Mouse (Mus musculus): ENCODE measurements around the gene Chka.

Chka gene

DNA sequence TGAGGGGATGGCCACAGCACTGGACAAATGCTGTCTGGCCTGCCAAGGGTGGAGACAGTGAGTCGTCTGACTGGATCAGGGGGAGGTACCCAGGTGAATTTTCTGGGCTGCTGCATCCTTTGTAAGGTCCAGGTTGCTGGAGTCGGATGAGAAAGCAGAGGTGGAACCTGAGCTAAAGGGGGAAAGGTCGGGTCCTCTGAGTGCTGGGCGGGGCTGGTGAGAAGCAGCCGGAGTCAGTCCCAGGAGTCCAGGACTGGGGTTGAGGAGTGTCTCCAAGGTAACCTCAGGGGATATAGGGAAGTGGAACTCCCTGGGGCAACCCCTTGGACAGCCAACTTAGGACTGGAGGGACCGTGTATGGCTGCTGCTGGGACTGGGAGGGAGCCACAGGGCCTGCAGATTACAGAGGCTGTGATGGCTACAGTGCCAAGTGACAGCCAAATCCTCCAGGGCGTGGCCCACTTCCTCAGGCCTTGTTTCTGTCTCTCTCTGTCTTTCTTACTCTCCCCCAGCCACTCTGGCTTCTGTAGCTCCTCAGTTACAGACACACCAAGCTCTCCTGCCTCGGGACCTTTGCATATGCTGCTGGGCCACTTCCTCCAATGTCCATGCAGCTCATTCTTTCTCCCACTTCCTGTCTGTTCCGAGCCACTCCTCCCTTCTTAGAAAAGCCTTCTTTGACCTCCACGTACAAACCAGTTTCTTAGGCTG lies 71.2 kb downstream of the Chka start:
- DNase-seq = peak; percentile 59 to 60

DNA sequence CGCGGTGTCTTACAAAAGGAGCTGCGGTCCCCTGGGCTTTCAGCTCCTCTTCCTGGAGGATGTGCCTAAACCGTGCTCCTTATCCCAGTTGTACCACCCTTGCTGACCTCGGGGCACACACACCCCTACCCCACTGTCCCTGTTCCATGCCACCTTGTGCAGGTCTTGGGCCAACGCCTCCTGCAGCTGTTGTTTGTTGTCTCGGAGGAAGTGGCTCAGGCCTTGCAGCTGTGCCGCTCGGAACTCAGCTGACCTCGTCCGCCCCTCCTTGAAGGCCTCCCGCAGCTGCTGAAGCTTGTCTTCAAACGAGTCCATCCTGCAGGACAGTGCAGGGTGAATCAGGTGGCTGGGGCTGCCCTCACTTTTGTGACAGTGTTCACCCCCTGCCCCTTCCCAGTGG lies 72.0 kb downstream of the Chka start:
- DNase-seq = peak; percentile 58 to 62

DNA sequence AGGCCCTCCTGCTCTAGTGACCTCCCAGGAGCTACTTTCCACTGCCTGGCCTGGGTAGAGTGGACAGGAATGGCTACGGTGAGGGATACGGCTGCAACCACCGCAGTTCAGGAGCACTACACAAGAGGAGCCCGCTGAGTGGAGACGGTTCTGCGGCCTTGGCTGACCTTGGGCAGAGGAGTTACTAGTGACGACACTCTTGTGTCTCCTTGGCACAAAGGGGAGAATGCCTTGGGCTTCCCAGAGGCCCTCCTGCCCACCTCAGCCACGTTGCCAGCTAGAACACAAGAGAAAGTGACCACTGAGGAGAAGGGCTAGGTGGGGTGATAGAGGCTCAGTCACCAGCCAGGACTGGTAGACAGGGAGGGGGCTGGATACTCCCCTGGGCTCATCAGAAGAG lies 72.6 kb downstream of the Chka start:
- no peak for DNase-seq

DNA sequence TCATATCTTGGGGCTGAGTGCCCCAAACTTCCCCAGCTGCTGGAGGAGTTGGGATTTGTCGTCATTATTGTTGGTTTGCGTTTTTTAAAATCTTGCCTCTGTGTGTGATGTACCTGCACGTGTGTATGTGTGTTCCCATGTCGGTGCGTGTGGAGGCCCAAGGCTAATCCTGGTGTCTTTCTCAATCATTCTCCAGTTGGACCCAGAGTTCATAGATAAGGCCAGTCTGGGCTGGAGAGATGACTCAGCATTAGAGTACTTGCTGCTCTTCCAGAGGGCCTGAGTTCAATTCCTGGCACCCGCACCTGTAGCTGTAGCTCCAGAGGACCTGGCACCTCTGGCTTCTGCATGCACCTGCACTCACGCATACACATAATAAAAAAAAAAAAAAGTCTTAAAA lies 73.3 kb downstream of the Chka start:
- DNase-seq = no peak

DNA sequence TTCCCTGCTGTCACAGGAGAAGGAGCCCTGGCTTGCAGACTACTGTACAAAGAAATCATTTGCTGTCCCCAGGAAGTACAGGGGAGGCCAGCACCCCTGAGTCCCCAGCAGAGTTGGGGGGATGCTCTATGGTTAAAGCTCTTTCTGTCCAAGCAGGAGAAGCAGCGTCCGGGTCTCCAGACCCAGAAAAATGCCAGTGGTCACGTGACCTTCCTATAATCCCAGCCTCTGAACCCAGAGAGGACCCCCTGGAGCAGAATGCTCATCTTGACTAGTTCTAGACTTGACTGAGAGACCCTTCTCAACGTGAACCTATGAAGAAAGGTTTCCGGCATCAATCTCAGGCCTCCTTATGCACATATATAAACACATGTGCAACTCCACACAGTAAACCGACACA lies 74.3 kb downstream of the Chka start:
- no peak for DNase-seq

DNA sequence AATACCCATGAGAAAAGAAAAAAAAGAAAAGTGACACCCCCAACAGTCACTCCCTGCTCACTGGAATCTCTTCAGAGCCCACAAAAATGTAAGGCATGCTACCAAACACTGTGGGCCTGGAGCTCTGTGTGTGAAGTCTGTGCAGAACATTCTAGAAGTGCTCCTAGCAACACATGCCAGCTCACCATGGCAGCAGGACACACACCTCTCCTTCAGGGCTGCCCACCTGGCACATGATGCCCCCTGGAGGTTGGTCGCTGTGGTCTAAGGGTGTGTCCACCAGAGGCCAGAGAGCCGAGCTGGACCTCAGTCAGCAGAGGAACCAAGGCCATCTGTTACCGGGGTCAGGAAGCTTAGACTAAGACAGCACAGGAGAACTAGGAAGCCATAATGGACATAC lies 74.7 kb downstream of the Chka start:
- no peak for DNase-seq

DNA sequence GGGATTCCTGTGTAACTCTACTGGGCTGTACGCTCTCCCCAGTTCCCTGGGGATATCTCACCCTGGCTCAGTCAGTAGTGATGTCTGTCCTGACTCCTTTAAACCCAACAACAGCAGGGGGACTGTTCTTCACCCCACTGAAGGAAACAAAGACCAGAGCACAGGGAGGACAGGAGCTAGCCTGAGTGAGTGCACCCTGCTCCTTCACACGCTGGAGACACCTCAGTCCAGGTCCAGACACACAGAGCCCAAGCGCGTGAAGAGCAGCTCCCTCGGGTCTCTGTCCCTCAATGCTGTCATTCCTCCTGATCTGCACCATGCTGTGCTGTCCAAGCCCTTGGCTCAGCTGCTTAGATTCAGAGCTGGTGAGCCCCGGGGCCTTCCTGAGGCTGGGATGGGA lies 75.1 kb downstream of the Chka start:
- no peak for DNase-seq

DNA sequence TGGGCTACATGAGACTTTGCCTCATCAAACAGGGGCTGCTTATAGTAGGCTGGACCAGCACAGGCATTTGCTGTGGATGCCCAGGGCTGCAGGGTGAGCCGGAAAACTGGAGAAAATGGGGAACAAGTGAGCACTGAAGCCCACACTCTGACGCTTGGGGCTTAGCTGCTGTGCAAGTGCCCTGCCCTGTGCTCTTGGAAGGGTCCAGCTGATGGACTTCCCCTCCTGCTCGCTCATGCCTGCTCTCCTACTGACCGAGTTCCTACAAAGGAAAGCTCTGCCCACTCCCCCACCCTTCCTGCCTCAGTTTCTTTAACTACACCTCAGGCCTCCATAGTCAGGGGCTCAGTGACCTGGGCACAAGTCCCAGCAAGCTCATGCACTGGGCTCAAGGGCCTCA lies 76.4 kb downstream of the Chka start:
- no peak for DNase-seq

DNA sequence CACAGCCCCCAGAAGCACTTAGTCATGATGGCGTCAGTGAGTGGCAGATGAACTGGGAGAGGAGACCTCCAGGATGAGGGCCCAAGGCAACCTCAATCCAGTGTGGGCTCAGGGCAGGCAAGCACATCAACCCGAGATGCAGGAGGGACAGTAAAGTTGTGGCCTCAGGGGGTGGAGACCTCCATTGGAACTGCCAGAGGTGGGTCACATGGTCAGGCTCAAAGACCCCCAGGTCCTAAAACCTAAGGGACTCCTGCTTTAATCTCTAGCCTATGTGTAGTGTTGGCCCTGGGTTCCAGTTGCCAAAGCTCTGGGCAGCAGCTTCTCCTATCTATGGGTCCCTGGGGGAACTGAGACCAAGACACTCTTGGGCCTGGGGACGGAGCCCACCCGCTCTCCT lies 77.2 kb downstream of the Chka start:
- DNase-seq = no peak

DNA sequence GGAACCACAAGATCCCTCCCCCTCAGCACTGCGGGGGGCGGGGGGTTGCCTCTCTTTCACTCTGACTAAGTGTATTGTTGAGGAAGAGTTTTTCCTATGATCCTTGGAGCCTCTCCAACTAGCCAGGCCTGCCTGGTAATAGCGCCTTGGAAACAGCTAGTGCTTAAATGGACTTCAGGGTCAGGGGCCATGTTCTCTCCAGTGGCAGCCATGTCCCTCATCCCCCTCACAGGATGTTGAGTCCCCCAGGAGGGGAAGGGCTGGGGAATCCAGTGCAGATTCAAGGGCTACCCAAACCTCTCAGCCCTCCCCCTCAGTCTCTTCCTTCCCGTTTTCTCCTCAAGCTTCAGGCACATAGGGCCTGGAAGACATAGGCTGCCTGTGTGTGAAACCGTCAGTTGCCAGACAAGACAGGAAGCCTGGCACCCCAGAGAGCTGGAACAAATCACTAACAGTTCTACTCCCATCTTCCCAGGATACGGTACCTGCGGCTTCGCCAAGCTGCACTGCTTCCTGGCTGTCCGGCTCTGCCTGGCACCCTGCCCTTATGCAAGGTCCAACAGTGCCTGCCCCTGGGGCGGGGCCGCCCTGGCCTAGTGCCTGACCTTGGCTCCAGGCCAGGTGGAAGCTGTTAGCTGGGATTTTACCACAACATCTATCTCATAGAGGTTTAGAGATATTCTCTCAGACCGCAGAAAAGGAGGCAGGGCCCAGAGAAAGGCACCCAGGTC lies 77.8 kb downstream of the Chka start, which contains the start of gene Aldh3b1:
TSS of gene Aldh3b1 (minus strand) at position 598 of the 731 bp plus-strand sequence.
- DNase-seq = peak in 1 of 2 experiments; percentile 21

DNA sequence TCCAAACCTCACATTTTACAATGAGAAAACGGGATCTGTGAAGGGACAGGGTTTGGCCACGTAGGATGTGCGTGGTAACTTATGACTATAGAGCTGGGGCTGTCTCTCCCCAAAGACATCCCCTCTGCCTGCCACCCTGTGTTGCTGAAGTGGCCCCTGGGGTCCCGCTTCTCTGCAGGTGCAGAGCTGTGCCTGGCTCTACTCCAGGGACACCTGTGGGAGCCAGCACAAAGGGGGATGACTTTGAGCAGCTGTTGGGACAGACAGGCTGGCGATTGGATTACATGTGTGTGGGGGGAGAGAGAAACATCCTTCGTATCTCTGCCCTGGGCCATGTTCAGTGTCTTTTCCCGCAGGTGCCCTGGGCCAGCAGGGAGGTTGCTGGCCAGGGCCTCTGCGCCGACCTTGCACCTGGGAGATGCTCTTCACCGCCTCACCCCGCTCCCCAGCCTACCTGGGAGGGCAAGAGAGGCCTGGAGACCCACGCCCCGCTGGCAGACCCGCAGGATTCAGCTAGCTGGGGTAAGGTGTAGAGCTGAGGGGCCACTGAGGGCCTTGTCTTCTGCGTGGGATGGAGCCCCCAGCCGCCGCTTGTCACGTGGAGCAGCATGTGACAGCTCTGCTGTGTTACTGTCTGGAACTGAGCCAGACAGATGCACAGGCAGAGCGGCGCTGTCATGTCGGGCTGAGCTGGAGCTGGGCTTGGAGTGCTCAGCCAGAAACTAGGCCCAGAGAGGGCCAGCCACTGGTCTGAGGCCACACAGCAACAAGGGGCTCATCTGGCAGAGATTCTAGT lies 78.9 kb downstream of the Chka start:
- peak; percentile 44 to 47 for DNase-seq

DNA sequence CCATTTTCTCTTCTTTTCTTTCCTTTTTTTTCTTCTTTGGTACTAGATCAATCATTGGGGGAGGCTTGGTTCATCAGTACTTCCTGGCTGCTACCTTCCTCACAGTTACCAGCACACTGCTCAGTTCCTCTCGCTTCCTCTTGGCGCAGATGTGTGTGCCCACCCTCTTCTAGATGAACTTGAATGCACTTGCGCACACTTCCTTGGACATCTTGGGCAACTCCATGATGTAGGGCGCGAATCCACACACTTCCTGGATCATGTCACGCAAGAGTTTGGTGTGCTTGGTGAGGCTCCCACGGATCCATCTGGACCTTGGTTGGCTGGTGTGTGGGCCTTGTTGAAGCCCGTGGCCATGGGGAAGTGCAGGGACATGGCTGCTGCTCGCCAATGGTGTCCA lies 80.1 kb downstream of the Chka start:
- peak; percentile 35 to 50 for DNase-seq

DNA sequence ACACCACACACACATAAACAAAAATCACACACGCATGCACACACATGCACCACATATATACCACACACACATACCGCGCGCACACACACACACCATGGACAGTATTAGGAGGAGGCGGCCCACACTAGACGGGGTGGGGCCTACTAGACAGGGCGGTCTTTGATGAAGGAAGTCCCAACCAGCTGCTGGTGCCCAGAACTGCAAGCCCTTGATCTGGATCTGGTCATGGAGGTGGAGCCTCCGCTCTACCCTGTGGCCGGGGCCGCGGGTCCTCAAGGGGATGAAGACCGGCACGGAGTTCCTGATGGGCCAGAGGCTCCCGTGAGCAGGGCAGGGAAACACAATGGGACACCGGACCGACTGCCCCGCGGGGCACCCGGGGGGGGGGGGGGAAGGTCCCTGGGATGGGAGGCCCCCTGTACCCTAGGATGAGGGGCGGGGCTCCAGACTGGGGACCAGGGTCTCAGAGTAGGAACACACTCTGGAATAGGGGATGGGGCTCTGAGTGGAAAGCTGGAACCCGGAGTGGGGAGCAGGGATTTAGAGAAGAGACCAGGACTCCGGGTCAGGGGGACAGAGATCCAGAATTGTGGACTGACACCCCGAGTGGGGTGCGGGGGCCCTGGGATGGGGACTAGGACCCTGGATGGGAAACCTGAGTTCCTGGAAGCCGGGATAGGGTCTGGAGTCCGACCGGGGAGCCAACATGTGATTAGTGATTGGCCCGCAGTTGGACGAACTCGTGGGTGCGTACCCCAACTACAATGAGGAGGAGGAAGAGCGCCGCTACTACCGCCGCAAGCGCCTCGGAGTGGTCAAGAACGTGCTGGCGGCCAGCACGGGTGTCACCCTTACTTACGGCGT lies 83.7 kb downstream of the Chka start, which contains the start of gene Unc93b1:
TSS of gene Unc93b1 (plus strand) at position 155 of the 864 bp plus-strand sequence.
- peak; percentile 83 to 86 for DNase-seq

DNA sequence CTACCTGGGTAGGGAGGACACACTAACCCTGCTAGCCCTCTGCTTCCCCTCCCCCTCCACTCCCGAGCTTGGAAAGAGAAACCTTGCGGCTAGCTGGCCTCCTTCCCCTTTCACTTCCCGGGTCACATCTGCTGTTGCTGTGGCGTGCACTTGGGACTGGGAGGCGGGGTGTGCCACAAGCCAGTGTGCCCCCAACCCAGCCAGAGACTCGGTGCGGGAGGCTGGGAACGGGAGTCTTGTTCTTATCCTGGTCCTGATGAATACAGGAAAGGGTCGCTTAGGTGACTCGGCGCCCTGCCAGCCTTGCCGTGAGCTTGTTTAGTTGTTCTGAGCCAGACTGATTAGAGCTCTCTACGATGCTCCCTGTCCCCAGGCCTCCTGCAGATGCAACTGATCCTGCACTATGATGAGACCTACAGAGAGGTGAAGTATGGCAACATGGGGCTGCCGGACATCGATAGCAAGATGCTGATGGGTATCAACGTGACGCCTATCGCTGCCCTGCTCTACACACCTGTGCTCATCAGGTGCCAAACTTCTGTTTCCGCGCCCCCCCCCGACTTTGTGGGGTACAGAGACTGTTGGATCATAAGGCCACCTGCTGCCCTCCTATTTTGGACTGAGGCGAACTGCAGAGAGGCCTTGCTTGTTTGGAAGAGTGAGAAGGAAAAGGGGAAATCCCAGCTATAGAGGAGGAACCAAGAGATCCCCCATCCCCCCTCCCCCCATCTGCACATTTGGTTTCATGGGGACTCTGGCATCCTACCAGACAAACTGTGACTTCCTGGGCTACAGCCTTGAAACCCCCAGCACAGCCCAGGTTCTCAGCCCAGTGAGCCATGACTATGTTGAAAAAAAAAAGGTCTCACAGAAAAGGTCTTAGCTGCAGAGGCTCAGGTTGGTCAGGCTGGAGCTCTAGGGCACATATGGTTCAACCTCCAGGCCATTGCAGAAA lies 84.6 kb downstream of the Chka start:
- peak; percentile 80 to 84 for DNase-seq

DNA sequence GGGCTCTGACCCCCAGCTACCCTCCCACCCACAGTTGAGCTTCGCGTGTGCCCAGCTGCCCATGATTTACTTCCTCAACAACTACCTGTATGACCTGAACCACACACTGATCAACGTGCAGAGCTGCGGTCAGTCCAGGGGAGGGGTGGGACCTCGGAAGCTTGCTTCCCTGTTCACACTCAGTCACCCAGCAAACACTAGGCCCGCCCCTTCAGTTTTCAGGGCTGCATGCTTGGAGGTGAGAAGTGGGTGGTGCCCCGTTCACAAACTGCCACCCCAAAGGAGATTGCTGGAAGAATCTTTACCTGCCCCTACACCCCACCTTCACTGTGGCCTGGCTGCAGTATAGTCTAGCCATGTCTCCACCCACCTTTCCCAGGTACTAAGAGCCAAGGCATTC lies 90.7 kb downstream of the Chka start:
- DNase-seq = peak in 1 of 2 experiments; percentile 18

DNA sequence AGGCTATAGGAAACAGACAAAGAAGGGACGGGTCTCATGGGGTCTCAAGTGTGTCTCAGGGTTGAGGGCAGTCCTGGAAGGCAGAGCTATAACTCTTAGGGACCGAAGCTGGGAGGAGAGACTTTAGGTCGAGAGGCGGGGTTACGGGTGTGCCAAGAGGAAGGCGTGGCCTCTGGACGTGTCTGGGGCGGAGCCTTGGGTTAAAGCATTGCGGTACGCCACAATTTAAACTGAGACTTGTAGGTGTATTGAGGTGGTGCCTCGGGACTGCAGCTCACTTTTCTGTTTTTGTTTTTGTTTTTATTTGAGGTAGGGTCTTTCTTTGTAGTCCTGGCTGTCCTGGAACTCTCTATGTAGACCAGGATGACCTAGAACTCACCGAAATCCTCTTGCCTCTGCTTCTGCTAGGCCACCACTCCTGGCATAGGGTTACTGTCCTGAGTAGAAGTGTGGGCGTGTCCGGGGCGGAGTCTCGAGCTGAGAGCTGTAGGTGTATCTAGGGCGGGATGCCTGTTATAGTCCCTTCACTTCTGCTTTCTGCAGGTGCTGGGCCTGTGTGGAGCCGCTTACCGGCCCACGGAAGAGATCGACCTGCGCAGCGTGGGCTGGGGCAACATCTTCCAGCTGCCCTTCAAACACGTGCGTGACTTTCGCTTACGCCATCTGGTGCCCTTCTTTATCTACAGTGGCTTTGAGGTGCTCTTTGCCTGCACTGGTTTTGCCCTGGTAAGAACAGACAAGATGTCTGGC lies 91.6 kb downstream of the Chka start:
- peak; percentile 91 to 93 for DNase-seq
